Mouse (Mus musculus) hindbrain, embryonic 10.5 days (tissue): ENCODE results near the gene Fh1. TPM values are rescaled to one million over a fixed set of nuclear protein-coding genes. Genes with fewer than 3 reads are reported as not detected.

Experiments used
- DNase-seq: peaks from one replicate; pipeline ENCODE4 v3.0.0-alpha.2; 2017; ENCODE audit warnings: low spot score
- H3K27ac ChIP-seq: fragments of 300-500 bp; sonication (generic); 2 replicates; pipeline ENCODE4 v1.5.1; 2016; ENCODE audit warnings: mild to moderate bottlenecking, moderate library complexity
- H3K27me3 ChIP-seq: fragments of 300-500 bp; sonication (generic); 2 replicates; pipeline ENCODE4 v1.6.1; 2016; ENCODE audit warnings: mild to moderate bottlenecking; ENCODE audit not compliant: poor library complexity, insufficient read depth, severe bottlenecking
- H3K36me3 ChIP-seq: fragments of 300-500 bp; sonication (generic); 2 replicates; pipeline ENCODE4 v1.6.1; 2016; ENCODE audit warnings: mild to moderate bottlenecking, moderate library complexity
- H3K4me1 ChIP-seq: fragments of 300-500 bp; sonication (generic); replicated peaks from 2 replicates; pipeline ENCODE4 v1.6.1; 2016; ENCODE audit warnings: mild to moderate bottlenecking
- H3K4me3 ChIP-seq: fragments of 300-500 bp; sonication (generic); 2 replicates; pipeline ENCODE4 v1.5.1; 2016; ENCODE audit warnings: mild to moderate bottlenecking, moderate library complexity
- H3K9me3 ChIP-seq: fragments of 300-500 bp; sonication (generic); 2 replicates; pipeline ENCODE4 v1.6.1; 2016; ENCODE audit warnings: mild to moderate bottlenecking, moderate library complexity
- WGBS: fragments of 180-500 bp; shearing (Covaris S2); methylation state at CpG from one replicate; pipeline ENCODE4 v1.1.7; 2016; 5-methylcytosine and 5-hydroxymethylcytosine counted together
- polyA plus RNA-seq: library from polyadenylated mRNA; unstranded; fragments of >200 nt; fragmentation: Nextera tagmentation; extraction: Ambion mirVana; gene quantifications from 2 replicates; pipeline ENCODE4 v1.2.1, GENCODE M21; 2016

Fh1 gene
- polyA plus RNA-seq, 1 experiment from 2014 or later = 114 TPM

DNA sequence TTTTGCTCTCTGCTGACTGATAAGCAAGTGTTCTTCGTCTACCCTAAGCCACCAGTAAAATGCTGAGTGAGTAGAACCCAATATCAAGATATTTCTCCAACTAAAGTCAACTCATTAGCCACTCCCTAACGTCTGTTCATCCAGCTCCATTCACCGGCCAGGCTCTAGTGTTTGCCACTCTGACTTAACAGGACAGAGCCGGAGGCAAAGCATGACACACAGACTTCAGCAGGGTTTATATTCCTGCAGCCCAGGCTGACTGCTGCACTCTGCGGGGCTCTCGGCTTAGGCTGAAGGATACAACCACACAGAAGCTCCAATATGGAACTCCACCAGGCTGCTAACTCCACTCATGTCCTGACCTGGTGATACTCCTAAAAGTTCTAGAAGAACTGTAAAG lies 18.1 kb downstream of the Fh1 start:
- no peak overlapping the region for H3K27ac ChIP-seq
- H3K9me3 ChIP-seq = no peaks in the 10 kb centered on the region
- DNase-seq = no peak
- H3K4me3 ChIP-seq = no peak overlapping the region
- 93% methylated on average over 6 of the region's 6 CpGs for WGBS
- no peaks in the 10 kb centered on the region for H3K4me1 ChIP-seq
- no peaks in the 10 kb centered on the region for H3K27me3 ChIP-seq
- H3K36me3 ChIP-seq = peaks cover 96% of the 10 kb centered on the region

DNA sequence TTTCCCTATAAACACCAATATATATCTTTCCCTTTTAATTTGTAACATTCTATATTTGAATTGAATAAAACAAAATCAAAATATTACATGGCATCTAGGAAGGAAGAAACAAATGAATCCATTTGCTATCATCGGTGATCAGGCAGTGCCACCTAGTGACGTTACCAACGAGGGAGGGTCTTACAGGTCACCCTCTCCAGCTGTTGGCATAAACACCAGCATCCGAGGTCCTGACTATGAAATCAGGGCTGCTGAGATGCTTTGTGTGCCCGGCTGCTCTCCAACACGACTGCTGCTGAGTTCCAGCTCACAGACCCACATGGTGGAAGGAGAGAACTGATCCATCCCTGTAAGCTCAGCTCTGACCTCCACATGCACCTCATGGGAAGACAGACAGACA lies 22.0 kb downstream of the Fh1 start:
- peak; percentile 20 for DNase-seq
- H3K9me3 ChIP-seq = no peaks in the 10 kb centered on the region
- H3K4me3 ChIP-seq = no peak overlapping the region
- H3K27me3 ChIP-seq = no peaks in the 10 kb centered on the region
- H3K36me3 ChIP-seq = peaks cover 78% of the 10 kb centered on the region
- no peak overlapping the region for H3K27ac ChIP-seq
- WGBS = 77% methylated on average over 6 of the region's 6 CpGs
- H3K4me1 ChIP-seq = no peaks in the 10 kb centered on the region

DNA sequence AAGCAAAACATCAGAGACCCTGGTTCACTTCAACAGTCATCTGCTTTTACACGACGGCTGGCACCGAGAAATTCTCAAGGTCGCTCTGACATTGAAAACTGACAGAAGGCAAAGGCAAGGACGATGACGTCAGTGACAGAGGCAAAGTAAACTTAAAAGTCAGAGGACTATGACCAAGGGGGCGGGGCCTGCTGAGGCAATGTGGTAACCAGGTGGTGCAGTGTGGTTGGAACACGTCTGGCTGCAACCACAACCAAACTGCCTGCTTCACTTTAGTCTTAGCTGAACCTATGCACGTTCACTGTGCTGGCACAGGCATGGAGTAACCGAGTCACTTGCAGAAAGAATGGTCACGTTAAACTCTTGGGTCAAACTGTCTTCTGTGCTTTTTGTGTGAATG lies 23.2 kb downstream of the Fh1 start:
- 91% methylated on average over 11 of the region's 11 CpGs for WGBS
- peaks cover 66% of the 10 kb centered on the region for H3K36me3 ChIP-seq
- H3K27ac ChIP-seq = no peak overlapping the region
- H3K4me3 ChIP-seq = no peak overlapping the region
- DNase-seq = no peak
- no peaks in the 10 kb centered on the region for H3K4me1 ChIP-seq
- H3K27me3 ChIP-seq = no peaks in the 10 kb centered on the region
- H3K9me3 ChIP-seq = no peaks in the 10 kb centered on the region

DNA sequence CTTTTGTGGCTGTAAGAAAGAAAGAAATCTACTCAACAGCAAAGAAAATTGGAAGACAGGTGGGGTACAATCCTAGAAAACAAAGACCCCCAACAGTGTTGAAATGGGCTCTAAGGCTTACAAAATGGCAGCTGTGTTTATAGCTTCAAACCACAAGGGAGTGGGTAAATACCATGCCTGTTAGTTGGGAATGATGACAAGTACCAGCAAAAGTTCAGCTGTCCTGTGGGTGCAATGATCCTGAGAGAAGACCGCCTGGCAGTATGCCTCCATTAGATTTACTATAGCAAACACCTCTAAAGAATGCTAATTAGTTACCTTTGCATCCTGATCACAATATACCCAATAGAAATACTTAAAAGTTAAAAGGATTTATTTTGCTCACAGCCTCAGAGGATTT lies 32.6 kb downstream of the Fh1 start:
- 95% methylated on average over 1 of the region's 1 CpGs for WGBS
- no peaks in the 10 kb centered on the region for H3K4me1 ChIP-seq
- no peaks in the 10 kb centered on the region for H3K9me3 ChIP-seq
- no peaks in the 10 kb centered on the region for H3K36me3 ChIP-seq
- no peaks in the 10 kb centered on the region for H3K27me3 ChIP-seq
- DNase-seq = no peak
- no peak overlapping the region for H3K4me3 ChIP-seq
- no peak overlapping the region for H3K27ac ChIP-seq

DNA sequence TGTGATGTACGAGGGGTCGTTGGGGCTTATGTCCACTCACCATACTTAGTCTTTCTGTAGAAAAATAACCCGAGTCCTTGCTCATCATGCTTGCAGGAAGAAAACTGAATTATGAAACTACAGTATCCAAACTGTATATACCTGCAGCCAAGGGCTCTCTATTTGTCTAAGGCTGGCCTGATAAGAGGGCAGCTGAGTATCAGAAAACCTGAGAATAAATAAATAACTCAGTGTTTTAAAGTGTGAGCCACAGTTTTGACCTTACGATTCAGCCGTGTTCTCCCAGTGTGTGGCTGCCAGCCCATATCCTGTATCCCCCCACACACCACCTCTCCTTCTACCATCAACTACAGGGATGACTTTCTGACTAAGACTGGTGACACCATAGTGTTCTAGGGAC lies 38.8 kb downstream of the Fh1 start:
- Histone ChIP-seq H3K36me3 (no peaks in the 10 kb centered on the region), H3K27ac (no peak overlapping the region), H3K4me3 (no peak overlapping the region), H3K27me3 (no peaks in the 10 kb centered on the region), H3K4me1 (no peaks in the 10 kb centered on the region), H3K9me3 (no peaks in the 10 kb centered on the region)
- WGBS = 90% methylated on average over 5 of the region's 5 CpGs
- no peak for DNase-seq

DNA sequence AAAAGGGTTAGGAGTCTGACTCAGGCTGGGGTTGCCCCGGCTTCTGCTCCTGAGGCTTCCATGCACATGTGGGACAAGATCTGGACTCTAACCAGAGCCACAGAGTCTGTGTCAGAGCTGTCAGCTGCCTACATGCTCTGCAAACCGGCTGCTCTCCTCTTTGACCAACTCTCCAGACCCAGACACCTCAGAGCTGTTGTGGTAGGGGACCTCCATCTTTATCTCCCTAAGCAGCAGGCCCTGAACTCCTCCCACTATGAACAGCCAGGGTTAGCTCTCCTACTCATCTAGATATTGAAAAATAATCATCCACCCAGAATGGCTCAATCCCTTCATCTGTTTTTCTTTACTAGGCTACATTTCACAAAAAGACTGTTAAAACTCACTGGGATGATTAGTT lies 40.2 kb downstream of the Fh1 start:
- H3K9me3 ChIP-seq = no peaks in the 10 kb centered on the region
- H3K36me3 ChIP-seq = no peaks in the 10 kb centered on the region
- no peaks in the 10 kb centered on the region for H3K4me1 ChIP-seq
- no peak for DNase-seq
- no peak overlapping the region for H3K4me3 ChIP-seq
- WGBS = 81% methylated on average over 2 of the region's 2 CpGs
- H3K27ac ChIP-seq = no peak overlapping the region
- H3K27me3 ChIP-seq = no peaks in the 10 kb centered on the region

DNA sequence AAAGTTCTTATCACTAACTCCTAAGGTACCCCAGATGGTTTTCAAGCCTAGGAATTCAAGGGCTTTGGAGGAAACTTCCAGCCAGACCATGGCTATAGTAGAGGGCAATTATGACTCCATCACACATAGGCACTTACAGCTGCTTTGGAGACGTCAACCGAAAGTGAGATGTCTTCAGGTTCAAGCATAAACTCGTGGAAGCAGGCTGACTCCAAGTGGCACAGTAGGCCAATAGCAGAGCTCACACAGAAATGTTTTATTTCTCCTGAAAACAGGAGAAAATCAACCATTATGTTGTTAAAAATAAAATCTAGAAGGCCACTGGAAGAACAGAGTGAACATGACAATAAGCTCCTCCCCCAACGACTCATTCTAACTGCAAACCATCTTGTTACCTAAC lies 42.6 kb downstream of the Fh1 start:
- DNase-seq = no peak
- H3K4me1 ChIP-seq = no peaks in the 10 kb centered on the region
- no peaks in the 10 kb centered on the region for H3K9me3 ChIP-seq
- no peak overlapping the region for H3K4me3 ChIP-seq
- no peaks in the 10 kb centered on the region for H3K36me3 ChIP-seq
- no peak overlapping the region for H3K27ac ChIP-seq
- 85% methylated on average over 4 of the region's 4 CpGs for WGBS
- H3K27me3 ChIP-seq = no peaks in the 10 kb centered on the region

DNA sequence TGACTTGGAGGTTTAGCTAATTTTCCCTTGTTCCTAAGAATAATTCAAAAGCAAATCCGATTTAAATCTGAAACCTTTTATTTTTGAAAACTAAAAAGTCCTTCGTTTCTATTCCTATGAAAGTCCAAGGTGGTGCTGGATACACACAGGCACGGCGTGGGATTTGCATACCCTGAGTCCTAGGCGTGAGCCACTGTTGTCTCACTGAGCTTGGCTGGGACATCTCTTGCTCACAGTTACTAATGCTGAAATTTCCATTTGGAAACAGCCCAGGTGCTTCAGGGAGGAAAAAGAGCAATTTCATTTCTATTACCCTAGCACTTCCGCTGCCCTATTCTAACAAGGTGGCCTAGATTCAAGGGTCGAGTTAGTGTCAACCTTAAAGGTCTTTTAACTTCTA lies 45.1 kb downstream of the Fh1 start:
- Histone ChIP-seq H3K4me1 (no peaks in the 10 kb centered on the region), H3K27ac (no peak overlapping the region), H3K27me3 (no peaks in the 10 kb centered on the region), H3K4me3 (no peak overlapping the region), H3K9me3 (no peaks in the 10 kb centered on the region), H3K36me3 (no peaks in the 10 kb centered on the region)
- WGBS = 91% methylated on average over 7 of the region's 7 CpGs
- no peak for DNase-seq

DNA sequence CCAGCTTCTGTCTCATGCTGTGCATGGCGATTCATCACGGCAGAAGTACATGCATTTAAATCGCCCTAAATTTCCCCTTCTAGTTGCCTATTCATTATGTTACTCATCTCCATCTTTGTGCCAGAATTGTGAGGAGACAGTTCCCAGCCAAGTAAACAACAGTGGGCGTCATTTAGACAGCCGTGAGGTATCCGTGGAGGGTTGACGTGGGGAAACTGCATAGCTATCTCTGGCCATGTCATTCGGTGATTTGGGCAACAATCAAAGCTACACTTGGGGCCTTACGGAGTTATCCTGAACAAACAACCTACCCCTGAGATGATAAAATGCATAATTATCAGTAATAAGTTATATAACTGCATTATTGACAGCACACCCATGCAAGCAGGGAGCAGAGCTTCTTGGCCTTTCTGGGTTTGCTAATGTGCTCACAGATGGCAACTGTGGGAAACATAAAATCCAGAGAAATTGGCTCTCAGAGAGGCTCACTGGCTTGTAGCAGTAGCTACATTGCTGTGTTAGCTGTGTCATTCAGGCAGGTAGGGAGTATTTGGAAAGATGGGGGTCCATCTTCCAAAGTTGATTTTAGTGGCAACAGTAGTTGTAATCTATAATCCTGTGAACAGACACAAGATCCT lies 45.7 kb downstream of the Fh1 start:
- DNase-seq = no peak
- H3K27me3 ChIP-seq = no peaks in the 10 kb centered on the region
- H3K9me3 ChIP-seq = no peaks in the 10 kb centered on the region
- H3K36me3 ChIP-seq = no peaks in the 10 kb centered on the region
- WGBS = 83% methylated on average over 9 of the region's 9 CpGs
- no peak overlapping the region for H3K27ac ChIP-seq
- no peaks in the 10 kb centered on the region for H3K4me1 ChIP-seq
- H3K4me3 ChIP-seq = no peak overlapping the region

DNA sequence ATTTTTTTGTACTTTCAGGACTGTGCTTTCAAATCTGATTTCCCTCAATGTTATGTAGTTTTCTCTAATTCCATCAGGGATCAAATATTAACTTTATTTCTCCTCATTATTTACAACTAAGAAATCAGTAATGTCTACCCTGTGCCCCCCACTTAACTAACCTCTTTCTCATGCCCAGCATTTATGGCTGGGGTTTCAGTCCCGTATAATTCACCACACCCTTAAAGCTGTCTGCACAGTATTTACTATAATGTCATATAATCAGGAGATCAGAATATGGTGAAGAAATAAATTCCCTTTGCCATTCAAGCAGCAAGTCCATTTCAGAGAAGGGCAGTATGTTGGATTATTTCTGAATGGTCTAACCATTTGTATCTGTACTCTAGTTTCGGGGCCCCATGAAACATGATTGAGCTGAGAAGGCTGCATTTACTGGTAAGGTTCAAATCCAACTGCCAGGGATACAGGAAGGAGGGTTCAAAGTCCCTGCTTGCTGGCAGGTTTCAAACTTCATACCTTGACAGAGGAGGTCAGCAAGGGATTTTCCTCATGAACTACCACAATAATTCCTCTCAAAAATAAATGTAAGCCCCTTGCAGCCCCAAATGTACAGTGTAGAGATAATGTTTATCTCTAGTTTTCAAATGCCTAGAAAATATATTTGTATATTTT lies 46.9 kb downstream of the Fh1 start:
- no peaks in the 10 kb centered on the region for H3K9me3 ChIP-seq
- no peaks in the 10 kb centered on the region for H3K4me1 ChIP-seq
- H3K27me3 ChIP-seq = no peaks in the 10 kb centered on the region
- no peaks in the 10 kb centered on the region for H3K36me3 ChIP-seq
- DNase-seq = no peak
- H3K4me3 ChIP-seq = no peak overlapping the region
- WGBS = 88% methylated on average over 2 of the region's 2 CpGs
- H3K27ac ChIP-seq = no peak overlapping the region

DNA sequence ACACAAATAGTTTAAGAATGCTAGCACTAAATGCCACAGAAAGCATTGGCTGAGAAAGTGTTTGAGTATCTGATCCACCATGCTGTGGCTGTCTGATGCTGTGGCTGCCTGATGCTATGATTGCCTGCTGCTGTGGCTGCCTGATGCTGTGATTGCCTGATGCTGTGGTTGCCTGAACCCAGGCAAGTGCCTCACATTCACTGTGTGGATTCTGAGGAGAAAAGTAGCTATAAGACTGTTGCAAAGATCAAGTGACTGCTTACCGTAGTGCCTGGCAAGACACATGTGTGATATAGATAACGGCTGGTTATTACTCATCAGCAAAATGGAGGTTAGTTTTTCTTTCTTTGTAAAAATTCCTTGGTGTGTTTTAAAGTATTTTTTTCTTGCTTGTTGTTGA lies 51.3 kb downstream of the Fh1 start:
- Histone ChIP-seq H3K4me1 (no peaks in the 10 kb centered on the region), H3K4me3 (no peak overlapping the region), H3K27me3 (no peaks in the 10 kb centered on the region), H3K36me3 (no peaks in the 10 kb centered on the region), H3K27ac (no peak overlapping the region), H3K9me3 (no peaks in the 10 kb centered on the region)
- DNase-seq = no peak
- 97% methylated on average over 2 of the region's 2 CpGs for WGBS

DNA sequence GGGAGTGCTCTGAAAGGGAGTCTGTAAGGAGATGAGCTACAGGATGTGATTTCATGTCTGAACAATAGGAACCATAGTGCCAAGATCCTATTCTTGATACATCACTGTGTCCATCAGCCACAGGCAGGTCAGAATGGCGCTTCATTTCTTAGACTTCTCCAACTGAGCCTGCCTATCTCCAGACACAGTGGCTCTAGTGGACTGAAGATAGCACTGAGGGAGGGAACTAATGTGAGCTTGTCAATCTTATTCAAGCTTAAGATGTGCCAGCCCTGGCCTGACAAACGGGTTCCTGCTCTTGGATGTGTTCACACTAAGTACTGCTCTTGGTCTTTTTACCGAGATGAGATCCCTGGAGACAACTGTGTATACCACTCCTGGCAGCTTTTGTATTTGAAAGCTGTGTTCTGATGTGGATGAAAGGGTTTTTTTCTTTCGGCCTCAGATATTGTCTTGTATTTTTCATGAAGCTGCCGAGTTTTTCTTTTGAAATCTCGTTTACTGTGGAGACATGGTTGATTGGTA lies 59.8 kb downstream of the Fh1 start:
- no peaks in the 10 kb centered on the region for H3K36me3 ChIP-seq
- H3K27ac ChIP-seq = no peak overlapping the region

DNA sequence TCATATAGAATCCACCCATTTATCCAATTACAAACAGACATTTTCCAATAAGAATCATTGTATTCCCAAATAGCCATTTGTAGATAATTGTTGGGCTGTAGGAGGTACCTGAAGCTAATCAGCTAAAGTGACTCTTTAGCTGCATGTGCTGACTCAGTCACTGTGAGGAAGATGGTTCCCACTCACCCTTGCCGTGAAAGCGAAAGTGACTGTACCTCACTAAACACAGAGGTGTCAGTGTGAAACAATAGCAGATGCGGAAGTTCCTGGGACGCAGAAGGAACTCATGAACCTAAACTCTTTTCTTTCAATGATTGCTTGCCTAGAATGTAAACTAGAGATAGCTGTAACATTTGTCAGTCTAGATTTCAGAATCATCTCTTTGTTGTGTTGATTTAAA lies 61.1 kb downstream of the Fh1 start:
- Histone ChIP-seq H3K27ac (no peak overlapping the region), H3K4me1 (no peaks in the 10 kb centered on the region), H3K9me3 (no peaks in the 10 kb centered on the region), H3K27me3 (no peaks in the 10 kb centered on the region), H3K4me3 (no peak overlapping the region), H3K36me3 (no peaks in the 10 kb centered on the region)
- DNase-seq = no peak
- WGBS = 92% methylated on average over 4 of the region's 4 CpGs

More for the DNA sequence above, 59.8 kb downstream of the Fh1 start:
- 69% methylated on average over 6 of the region's 6 CpGs for WGBS
- Histone ChIP-seq H3K4me3 (no peak overlapping the region), H3K9me3 (no peaks in the 10 kb centered on the region), H3K27me3 (no peaks in the 10 kb centered on the region), H3K4me1 (no peaks in the 10 kb centered on the region)
- no peak for DNase-seq
